Mouse (Mus musculus): Measurements from ENCODE around the gene Slx1b. TPM values are rescaled to one million over a fixed set of nuclear protein-coding genes. Genes with fewer than 3 reads are reported as not detected.

The Slx1b gene
- polyA plus RNA-seq, 1 experiment, result 3.4 TPM

DNA sequence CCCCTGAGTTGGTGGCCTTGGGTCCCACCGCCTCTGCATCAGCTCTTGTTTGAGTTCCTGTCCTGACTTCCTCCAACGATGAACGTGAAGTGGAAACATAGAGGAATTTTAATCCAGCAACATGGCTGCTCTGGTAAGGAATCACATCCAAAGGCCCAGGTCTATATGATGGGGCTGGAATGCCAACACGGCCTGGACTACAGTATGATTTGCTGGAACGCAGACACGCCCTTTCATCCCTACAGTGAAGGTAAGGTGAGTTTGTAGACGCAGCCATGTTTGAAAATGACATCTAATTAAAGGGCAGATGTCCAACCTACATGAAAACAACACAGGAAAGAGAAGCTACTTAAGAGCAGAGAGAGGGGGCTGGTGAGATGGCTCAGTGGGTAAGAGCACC lies 1.8 kb downstream of the Slx1b start:
- TF ChIP-seq GATA1 (IDR thresholded peaks at IDR 0.05; ENCODE audit: low read length), result no peak

GRCm38 (mm10) chr7:126693256-126693655 lies 2.3 kb downstream of the Slx1b start:
- TF ChIP-seq GATA1 (IDR thresholded peaks at IDR 0.05; ENCODE audit: low read length), result no peak

- TF ChIP-seq GATA1 (IDR thresholded peaks at IDR 0.05; ENCODE audit: low read length), result no peak
These were observed 3.2 kb downstream of the Slx1b start for GRCm38 (mm10) chr7:126692426-126692825.

DNA sequence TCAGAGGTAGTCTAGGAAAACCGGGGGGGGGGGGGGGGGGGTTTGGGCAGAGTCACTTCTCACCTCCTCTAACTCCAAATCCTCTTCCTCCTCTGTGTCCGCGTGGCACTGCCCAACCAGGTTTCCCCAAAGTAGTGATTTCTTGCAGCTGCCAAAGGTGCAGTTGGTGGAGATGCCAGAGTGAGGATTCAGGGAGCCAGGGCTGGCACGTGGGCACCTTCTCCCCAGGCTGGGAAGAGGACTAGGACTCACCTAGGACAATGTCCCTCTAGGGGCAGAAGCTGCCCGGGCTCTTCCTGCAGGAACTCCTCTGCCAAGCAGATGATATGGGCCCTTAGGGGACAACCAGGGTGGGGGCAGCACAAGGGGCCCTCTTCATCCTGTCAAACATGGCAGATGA lies 3.9 kb downstream of the Slx1b start:
- no peak for TF ChIP-seq GATA1 (IDR thresholded peaks at IDR 0.05; ENCODE audit: low read length)

- TF ChIP-seq GATA1 (IDR thresholded peaks at IDR 0.05; ENCODE audit: low read length), result no peak
These were observed 4.8 kb downstream of the Slx1b start for GRCm38 (mm10) chr7:126690737-126691136.

GRCm38 (mm10) chr7:126689021-126689420 lies 6.6 kb downstream of the Slx1b start:
- TF ChIP-seq GATA1 (IDR thresholded peaks at IDR 0.05; ENCODE audit: low read length), result no peak

GRCm38 (mm10) chr7:126681221-126681620 lies 14.4 kb downstream of the Slx1b start:
- TF ChIP-seq GATA1 (IDR thresholded peaks at IDR 0.05; ENCODE audit: low read length), result no peak

- no peak for TF ChIP-seq GATA1 (IDR thresholded peaks at IDR 0.05; ENCODE audit: low read length)
These were observed 15.9 kb downstream of the Slx1b start for GRCm38 (mm10) chr7:126679683-126680082.

- no peak for TF ChIP-seq GATA1 (IDR thresholded peaks at IDR 0.05; ENCODE audit: low read length)
These were observed 16.8 kb downstream of the Slx1b start for GRCm38 (mm10) chr7:126678545-126679341.

GRCm38 (mm10) chr7:126676631-126677220 lies 18.9 kb downstream of the Slx1b start:
- no peak for TF ChIP-seq GATA1 (IDR thresholded peaks at IDR 0.05; ENCODE audit: low read length)

DNA sequence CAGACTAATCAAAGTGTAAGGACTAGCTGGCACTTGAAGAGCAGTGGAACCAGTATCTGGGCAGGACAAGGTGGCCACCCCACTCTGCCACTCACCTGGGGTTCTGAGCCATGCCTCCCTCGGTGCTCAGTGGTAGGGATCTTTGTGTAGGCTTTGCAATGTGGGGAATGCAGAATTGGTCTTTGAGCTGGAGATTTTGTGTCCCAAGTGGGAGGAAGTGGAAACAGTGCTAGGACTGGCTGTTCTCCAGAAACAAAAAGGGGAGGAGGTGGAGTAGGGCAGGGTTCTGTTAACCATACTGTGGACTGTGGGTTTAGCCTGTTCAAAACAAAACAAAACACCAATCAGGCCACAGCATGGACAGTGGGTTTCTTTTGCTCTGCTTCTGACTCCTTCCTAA lies 19.4 kb downstream of the Slx1b start, which contains the start of gene Sult1a1:
Gene Sult1a1, minus strand, starts transcription at position 226 of the 400 bp plus-strand sequence.
- TF ChIP-seq GATA1 (IDR thresholded peaks at IDR 0.05; ENCODE audit: low read length), result no peak

DNA sequence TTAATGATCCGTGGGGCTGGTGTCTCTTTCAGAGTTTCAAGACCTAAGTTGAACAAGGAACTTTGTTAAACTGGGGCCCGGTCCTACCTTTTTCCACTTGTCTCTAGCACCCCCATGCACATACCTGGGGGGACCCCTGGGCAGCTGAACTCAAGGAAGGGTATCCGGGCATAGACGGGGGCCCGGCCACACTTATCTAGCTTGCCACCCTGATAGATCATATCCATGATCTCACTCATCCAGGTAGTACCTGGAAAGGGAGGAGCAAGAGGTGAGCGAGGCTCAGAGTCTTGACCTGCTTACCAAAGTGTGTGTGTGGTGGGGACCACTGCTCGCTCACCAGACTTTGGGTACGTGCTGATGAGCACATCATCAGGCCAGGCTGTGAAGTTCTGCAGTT lies 20.5 kb downstream of the Slx1b start:
- TF ChIP-seq GATA1 (IDR thresholded peaks at IDR 0.05; ENCODE audit: low read length), result no peak

DNA sequence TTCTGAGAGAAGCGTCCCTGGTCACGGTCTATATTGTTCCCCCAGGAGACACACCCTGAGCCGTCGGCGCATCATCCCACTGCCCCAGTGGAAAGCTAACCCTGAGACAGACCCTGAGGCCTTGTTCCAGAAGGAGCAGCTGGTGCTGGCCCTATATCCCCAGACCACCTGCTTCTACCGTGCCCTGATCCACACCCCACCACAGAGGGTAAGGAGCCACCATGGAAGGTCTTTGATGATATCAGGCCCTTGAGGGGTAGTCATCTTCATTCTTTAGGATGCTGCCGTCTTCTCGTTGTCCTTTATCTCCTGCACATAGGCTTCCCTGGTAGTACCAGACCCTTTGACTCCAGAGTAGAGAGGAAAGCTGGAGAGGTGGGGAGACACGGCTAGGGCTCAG lies 23.5 kb downstream of the Slx1b start:
- no peak for TF ChIP-seq GATA1 (IDR thresholded peaks at IDR 0.05; ENCODE audit: low read length)

DNA sequence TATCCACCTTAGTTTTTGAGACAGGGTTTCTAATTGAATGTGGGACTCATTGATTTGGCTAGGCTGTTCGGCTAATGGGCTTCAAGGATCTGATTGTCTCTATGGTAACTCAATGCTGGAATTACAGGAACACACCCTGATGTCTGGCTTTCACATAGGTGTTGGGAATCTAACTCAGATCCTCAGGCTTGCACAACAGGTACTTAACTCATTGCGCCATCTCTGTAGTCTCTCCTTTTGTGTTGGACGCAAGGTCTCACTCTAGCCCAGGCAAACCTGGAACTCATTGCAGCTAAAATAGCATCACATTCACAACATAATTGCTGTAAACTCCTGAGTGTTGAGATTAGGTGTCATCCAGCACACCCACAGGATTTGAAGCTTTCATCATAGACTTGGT lies 25.4 kb downstream of the Slx1b start:
- no peak for TF ChIP-seq GATA1 (IDR thresholded peaks at IDR 0.05; ENCODE audit: low read length)

- no peak for TF ChIP-seq GATA1 (IDR thresholded peaks at IDR 0.05; ENCODE audit: low read length)
These were observed 27.1 kb downstream of the Slx1b start for GRCm38 (mm10) chr7:126668452-126668851.

DNA sequence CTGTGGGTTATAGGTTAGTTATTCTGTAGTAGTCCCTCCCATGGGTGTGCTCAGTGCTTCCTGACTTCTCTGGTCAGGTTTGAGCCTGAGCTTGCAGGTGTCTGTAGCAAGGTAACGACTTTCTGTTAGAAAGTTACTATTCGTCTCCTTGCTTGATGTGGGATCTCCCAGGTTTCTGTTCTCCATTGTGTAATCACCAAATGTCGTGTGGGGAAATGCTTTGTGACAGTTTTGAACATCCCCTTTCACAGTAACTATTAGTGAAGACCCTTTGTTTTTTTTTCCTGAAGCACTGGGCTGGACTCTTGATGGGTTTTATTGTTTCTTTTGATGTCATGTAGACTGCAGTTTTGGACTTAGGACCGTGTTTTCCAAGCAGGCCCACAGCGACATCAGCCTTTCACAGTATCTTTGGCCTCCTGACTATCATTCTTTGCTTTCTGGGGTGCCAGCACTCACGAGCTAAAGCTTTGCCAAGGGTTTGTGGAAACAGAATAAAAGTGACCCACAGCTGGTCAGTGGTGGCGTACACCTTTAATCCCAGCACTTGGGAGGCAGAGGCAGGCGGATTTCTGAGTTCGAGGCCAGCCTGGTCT lies 28.0 kb downstream of the Slx1b start:
- TF ChIP-seq GATA1 (IDR thresholded peaks at IDR 0.05; ENCODE audit: low read length), result no peak

GRCm38 (mm10) chr7:126665269-126665668 lies 30.3 kb downstream of the Slx1b start:
- TF ChIP-seq GATA1 (IDR thresholded peaks at IDR 0.05; ENCODE audit: low read length), result no peak

Data from G1E-ER4 (cell line).